Mouse (Mus musculus): Measurements from ENCODE around the gene Gm10644. TPM values are rescaled to one million over a fixed set of nuclear protein-coding genes. Genes with fewer than 3 reads are reported as not detected.

The Gm10644 gene
- polyA plus RNA-seq, 2 experiments from 2014 or later: 0.24 to 0.66 TPM

- ATAC-seq: peak; percentile 35
Observed at GRCm38 (mm10) chr8:83895894-83896293, 59.1 kb downstream of the Gm10644 start.

- no peak for ATAC-seq
Observed at GRCm38 (mm10) chr8:83893915-83894314, 61.1 kb downstream of the Gm10644 start.

GRCm38 (mm10) chr8:83892061-83892460 is 62.9 kb downstream of the Gm10644 start:
- ATAC-seq: no peak

GRCm38 (mm10) chr8:83888409-83888808 is 66.6 kb downstream of the Gm10644 start:
- no peak for ATAC-seq

Other genes starting within 250 kb of the Gm10644 start
- 100 to 1,000 TPM; 164 to 195 TPM for gene Ddx39, start 240.0 kb downstream of the Gm10644 start, polyA plus RNA-seq (2017; shearing (Covaris generic))
- gene Adgre5, start 213.9 kb downstream of the Gm10644 start, polyA plus RNA-seq (2017; shearing (Covaris generic)): 100 to 1,000 TPM; 167 to 170 TPM
- 10 to 100 TPM in 1 of 2 experiments, 1 to 10 TPM in 1; 9.3 to 11.0 TPM for gene Adgrl1, start 55.1 kb downstream of the Gm10644 start, polyA plus RNA-seq (2017; shearing (Covaris generic))
- 10 to 100 TPM; 69.0 to 76.6 TPM for gene Asf1b, start 302 bp upstream of the Gm10644 start, polyA plus RNA-seq (2017; shearing (Covaris generic))
- 10 to 100 TPM; 18.9 to 22.0 TPM for gene Prkaca, start 17.8 kb upstream of the Gm10644 start, polyA plus RNA-seq (2017; shearing (Covaris generic))
- gene Samd1, start 42.5 kb upstream of the Gm10644 start, polyA plus RNA-seq (2017; shearing (Covaris generic)): 1 to 10 TPM; 5.5 to 5.9 TPM
- gene 1700067K01Rik, start 46.3 kb upstream of the Gm10644 start, polyA plus RNA-seq (2017; shearing (Covaris generic)): under 1 TPM in 1 of 2 experiments, not detected in 1; 0.95 TPM
- 1 to 10 TPM in 1 of 2 experiments, under 1 TPM in 1; 0.83 to 1.1 TPM for gene 2210011C24Rik, start 57.0 kb upstream of the Gm10644 start, polyA plus RNA-seq (2017; shearing (Covaris generic))
- 1 to 10 TPM; 1.1 to 2.4 TPM for gene Palm3, start 66.3 kb upstream of the Gm10644 start, polyA plus RNA-seq (2017; shearing (Covaris generic))
- 100 to 1,000 TPM; 185 to 292 TPM for gene Il27ra, start 87.4 kb upstream of the Gm10644 start, polyA plus RNA-seq (2017; shearing (Covaris generic))
- 10 to 100 TPM; 44.3 to 60.9 TPM for gene Rln3, start 89.8 kb upstream of the Gm10644 start, polyA plus RNA-seq (2017; shearing (Covaris generic))
- 1 to 10 TPM in 1 of 2 experiments, under 1 TPM in 1; 0.98 to 1.2 TPM for gene Gm10643, start 109.9 kb upstream of the Gm10644 start, polyA plus RNA-seq (2017; shearing (Covaris generic))
- gene Rfx1, start 111.6 kb upstream of the Gm10644 start, polyA plus RNA-seq (2017; shearing (Covaris generic)): 10 to 100 TPM; 11.9 to 12.6 TPM
- gene Dcaf15, start 149.6 kb upstream of the Gm10644 start, polyA plus RNA-seq (2017; shearing (Covaris generic)): 10 to 100 TPM; 13.9 to 15.9 TPM
- gene Podnl1, start 170.8 kb upstream of the Gm10644 start, polyA plus RNA-seq (2017; shearing (Covaris generic)): 1 to 10 TPM; 8.2 to 9.0 TPM
- gene Cc2d1a, start 192.7 kb upstream of the Gm10644 start, polyA plus RNA-seq (2017; shearing (Covaris generic)): 10 to 100 TPM; 14.9 to 16.0 TPM
- gene 4930432K21Rik, start 192.8 kb upstream of the Gm10644 start, polyA plus RNA-seq (2017; shearing (Covaris generic)): 1 to 10 TPM in 1 of 2 experiments, under 1 TPM in 1; 0.40 to 1.2 TPM
- 1 to 10 TPM in 1 of 2 experiments, not detected in 1; 1.1 TPM for gene Nanos3, start 230.0 kb upstream of the Gm10644 start, polyA plus RNA-seq (2017; shearing (Covaris generic))